Mouse (Mus musculus): ENCODE measurements around the gene Gm20822. TPM values are rescaled to one million over a fixed set of nuclear protein-coding genes. Genes with fewer than 3 reads are reported as not detected.
"Not testable (repeated sequence)": the region's sequence is repeated elsewhere in the genome, so short reads cannot be mapped to it uniquely, and the experiment has no call there.

The Gm20822 gene
- polyA plus RNA-seq (2015; fragmentation: Nextera tagmentation; extraction: Ambion mirVana) = not detected in 2 replicates

- not testable (repeated sequence) for H3K27ac ChIP-seq (ENCODE audit: low read depth, low read length); H3K4me2 ChIP-seq (ENCODE audit: low read length); H3K27me3 ChIP-seq (replicated peaks; ENCODE audit: control insufficient read depth, insufficient read depth, low read length); ATAC-seq; H3K36me3 ChIP-seq (ENCODE audit: control insufficient read depth, insufficient read depth, low read length); H3K4me1 ChIP-seq (ENCODE audit: control insufficient read depth, insufficient read depth, low read depth, low read length); H3K4me3 ChIP-seq (ENCODE audit: low read length); H3K9ac ChIP-seq (ENCODE audit: low read depth, low read length); H3K9me3 ChIP-seq (ENCODE audit: control insufficient read depth, low read length)
- WGBS = no CpG with 5 or more reads among the region's 3 CpGs
Observed at GRCm38 (mm10) chrY:15884671-15885070, at the start of gene Gm20822. Gene Gm20822, minus strand, starts transcription at chrY:15884771.

Measured in hindbrain, embryonic 16.5 days (tissue).